Mouse (Mus musculus) adipocyte (in vitro differentiated cells): Measurements from ENCODE around the gene Rp9.
"Not testable (repeated sequence)": the region's sequence is repeated elsewhere in the genome, so short reads cannot be mapped to it uniquely, and the experiment has no call there.

Experiments used
- DNase-seq: peaks from one replicate; pipeline ENCODE4 v3.0.0-alpha.2; 2016; ENCODE audit warnings: low spot score

The Rp9 gene

GRCm38 (mm10) chr9:22457142-22457835 is 12.3 kb downstream of the Rp9 start:
- DNase-seq = peak; percentile 50

GRCm38 (mm10) chr9:22455041-22455440 is 14.5 kb downstream of the Rp9 start:
- no peak for DNase-seq

- not testable (repeated sequence) for DNase-seq
Measured at GRCm38 (mm10) chr9:22453990-22454389, 15.6 kb downstream of the Rp9 start, which contains the start of gene Gm17545. Gene Gm17545 (plus strand): TSS chr9:22454290.

- DNase-seq = no peak
Measured at GRCm38 (mm10) chr9:22453501-22453924, 16.0 kb downstream of the Rp9 start.

- DNase-seq = no peak
Measured at GRCm38 (mm10) chr9:22452697-22453096, 16.8 kb downstream of the Rp9 start.

- DNase-seq = no peak
Measured at GRCm38 (mm10) chr9:22449209-22449608, 20.3 kb downstream of the Rp9 start.

GRCm38 (mm10) chr9:22448420-22448819 is 21.1 kb downstream of the Rp9 start:
- no peak for DNase-seq

- DNase-seq = no peak
Measured at GRCm38 (mm10) chr9:22447213-22447612, 22.3 kb downstream of the Rp9 start.

GRCm38 (mm10) chr9:22445123-22445522 is 24.4 kb downstream of the Rp9 start:
- no peak for DNase-seq

GRCm38 (mm10) chr9:22443157-22443556 is 26.4 kb downstream of the Rp9 start:
- no peak for DNase-seq

GRCm38 (mm10) chr9:22438826-22439225 is 30.7 kb downstream of the Rp9 start:
- no peak for DNase-seq

- DNase-seq = no peak
Measured at GRCm38 (mm10) chr9:22434101-22434500, 35.4 kb downstream of the Rp9 start.

- DNase-seq = no peak
Measured at GRCm38 (mm10) chr9:22433221-22433620, 36.3 kb downstream of the Rp9 start.

- peak; percentile 31 for DNase-seq
Measured at GRCm38 (mm10) chr9:22430315-22430840, 39.2 kb downstream of the Rp9 start.

- DNase-seq = peak; percentile 14
Measured at GRCm38 (mm10) chr9:22429533-22430241, 39.9 kb downstream of the Rp9 start.

GRCm38 (mm10) chr9:22428666-22429410 is 40.7 kb downstream of the Rp9 start:
- no peak for DNase-seq

GRCm38 (mm10) chr9:22428028-22428665 is 41.4 kb downstream of the Rp9 start:
- no peak for DNase-seq

GRCm38 (mm10) chr9:22424719-22425118 is 44.8 kb downstream of the Rp9 start:
- DNase-seq = no peak

- DNase-seq = no peak
Measured at GRCm38 (mm10) chr9:22424196-22424595, 45.3 kb downstream of the Rp9 start.

- no peak for DNase-seq
Measured at GRCm38 (mm10) chr9:22423507-22423906, 46.0 kb downstream of the Rp9 start.

- no peak for DNase-seq
Measured at GRCm38 (mm10) chr9:22422559-22422958, 47.0 kb downstream of the Rp9 start.

- DNase-seq = no peak
Measured at GRCm38 (mm10) chr9:22420491-22420890, 49.1 kb downstream of the Rp9 start.
